Comparison of ENCODE assay signal across 8 mouse cellular contexts in the genomic region with DNA sequence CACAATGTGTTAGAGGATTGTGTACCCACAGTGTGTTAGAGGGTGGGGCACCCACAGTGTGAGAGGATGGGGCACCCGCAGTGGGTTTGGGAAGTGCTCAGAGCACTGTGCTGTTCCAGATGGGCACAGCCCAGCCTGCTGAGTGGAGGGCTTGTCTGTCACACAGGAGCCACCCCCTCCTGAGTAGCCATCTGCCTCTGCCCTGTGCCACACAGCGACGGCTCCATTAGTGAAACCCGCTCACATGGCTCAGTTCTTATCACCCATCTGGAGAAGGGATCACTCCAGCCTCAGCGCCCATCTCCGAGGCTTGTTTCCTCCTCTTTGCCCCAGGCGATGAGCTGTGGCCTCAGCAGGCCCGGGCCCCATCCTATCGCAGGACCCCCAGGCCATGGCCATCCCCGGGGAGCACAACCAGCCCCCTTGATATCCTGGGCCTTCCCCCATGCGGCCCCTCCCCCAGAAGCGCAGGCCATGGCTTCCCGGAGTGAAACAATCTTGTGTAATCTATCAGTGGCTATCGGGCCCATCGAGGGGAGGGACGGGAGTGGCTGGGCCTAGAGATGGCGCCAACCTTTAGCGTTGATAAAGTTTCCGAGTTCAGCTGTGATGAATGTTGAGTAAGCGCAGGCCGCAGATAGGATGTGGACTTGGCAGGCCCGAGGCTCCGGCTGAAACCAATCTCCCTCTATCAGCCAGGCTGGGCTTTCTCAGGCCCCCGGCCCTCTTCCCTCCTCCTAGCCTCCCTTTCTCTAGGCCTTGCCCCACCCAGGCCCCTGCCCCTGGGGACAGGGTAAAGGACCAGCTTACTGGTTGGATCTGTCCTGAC. TPM values are rescaled to one million over a fixed set of nuclear protein-coding genes. Genes with fewer than 3 reads are reported as not detected.
A peak's percentile ranks its signal among the peaks of the same experiment; 100 is the strongest.
DNase-seq lines count a peak whose midpoint lies in the region; ATAC-seq and TF ChIP-seq lines count a peak whose summit lies in the region.

No protein-coding gene starts in this region.

- H3K4me3 ChIP-seq in bone marrow, adult 2 months (replicated peaks; ENCODE audit: control insufficient read depth, low read depth, low read length) = no peak overlapping the region
- H3K4me3 ChIP-seq in forebrain, embryonic 12.5 days (replicated peaks) = no peak overlapping the region
- H3K4me3 ChIP-seq in hindbrain, embryonic 16.5 days (ENCODE audit: low read length) = no peak overlapping the region
- peak overlapping the region; percentile 43 for H3K4me3 ChIP-seq in liver, embryonic 13.5 days (replicated peaks)
- no peak overlapping the region for H3K4me3 ChIP-seq in stomach, embryonic 16.5 days (replicated peaks; ENCODE audit: low read length)

- peaks cover 6% of the 10 kb centered on the region for H3K4me1 ChIP-seq in bone marrow, adult 2 months (ENCODE audit: control insufficient read depth, insufficient read depth, low read length)
- H3K4me1 ChIP-seq in forebrain, embryonic 12.5 days = peaks cover 47% of the 10 kb centered on the region
- peaks cover 22% of the 10 kb centered on the region for H3K4me1 ChIP-seq in hindbrain, embryonic 16.5 days (ENCODE audit: control insufficient read depth, insufficient read depth, low read depth, low read length)
- H3K4me1 ChIP-seq in liver, embryonic 13.5 days (replicated peaks) = peaks cover 100% of the 10 kb centered on the region
- H3K4me1 ChIP-seq in stomach, embryonic 16.5 days (ENCODE audit: control insufficient read depth, insufficient read depth, low read length) = peaks cover 54% of the 10 kb centered on the region

- H3K9me3 ChIP-seq in forebrain, embryonic 12.5 days = no peaks in the 10 kb centered on the region
- H3K9me3 ChIP-seq in hindbrain, embryonic 16.5 days (ENCODE audit: control insufficient read depth, low read length) = no peaks in the 10 kb centered on the region
- no peaks in the 10 kb centered on the region for H3K9me3 ChIP-seq in liver, embryonic 13.5 days (replicated peaks)
- no peaks in the 10 kb centered on the region for H3K9me3 ChIP-seq in stomach, embryonic 16.5 days (replicated peaks; ENCODE audit: control insufficient read depth, low read length)

- peak; percentile 72 for DNase-seq in 416B (ENCODE audit: low read depth)
- no peak for DNase-seq in liver, embryonic 13.5 days
- DNase-seq in right cerebral cortex, postnatal 14 days = no peak
- no peak for DNase-seq in T-cell, adult 2 months (ENCODE audit: low spot score)

- no peak overlapping the region for H3K4me2 ChIP-seq in forebrain, embryonic 12.5 days
- no peak overlapping the region for H3K4me2 ChIP-seq in hindbrain, embryonic 16.5 days (ENCODE audit: low read length)
- H3K4me2 ChIP-seq in liver, embryonic 13.5 days = peak overlapping the region; percentile 99
- 0 out of 2 replicates have a peak overlapping the region, but pooled peaks have one; percentile 0 for H3K4me2 ChIP-seq in stomach, embryonic 16.5 days (ENCODE audit: low read depth, low read length)

- no peak for TF ChIP-seq POLR2A in bone marrow, adult 2 months (IDR thresholded peaks at IDR 0.05; ENCODE audit: borderline replicate concordance, control insufficient read depth, low read depth, low read length)

- no peak overlapping the region for H3K9ac ChIP-seq in forebrain, embryonic 12.5 days
- peak overlapping the region; percentile 36 for H3K9ac ChIP-seq in hindbrain, embryonic 16.5 days (ENCODE audit: low read depth, low read length)
- peak overlapping the region; percentile 99 for H3K9ac ChIP-seq in liver, embryonic 13.5 days
- peak overlapping the region; percentile 65 for H3K9ac ChIP-seq in stomach, embryonic 16.5 days (ENCODE audit: low read length)

- TF ChIP-seq CTCF in bone marrow, adult 2 months (IDR thresholded peaks at IDR 0.05; ENCODE audit: control insufficient read depth, insufficient read depth, low read length) = no peak

- H3K36me3 ChIP-seq in forebrain, embryonic 12.5 days (replicated peaks) = no peaks in the 10 kb centered on the region
- H3K36me3 ChIP-seq in hindbrain, embryonic 16.5 days (ENCODE audit: control insufficient read depth, insufficient read depth, low read length) = no peaks in the 10 kb centered on the region
- H3K36me3 ChIP-seq in liver, embryonic 13.5 days = peaks cover 90% of the 10 kb centered on the region
- H3K36me3 ChIP-seq in stomach, embryonic 16.5 days (ENCODE audit: control insufficient read depth, insufficient read depth, low read length) = no peaks in the 10 kb centered on the region

- 43% methylated on average over 24 of the region's 24 CpGs for WGBS in bone marrow, adult 2 months
- WGBS in forebrain, embryonic 12.5 days = 51% methylated on average over 24 of the region's 24 CpGs
- 37% methylated on average over 24 of the region's 24 CpGs for WGBS in hindbrain, embryonic 16.5 days
- WGBS in liver, embryonic 13.5 days (ENCODE audit: insufficient replicate concordance) = 6% methylated on average over 24 of the region's 24 CpGs
- WGBS in stomach, embryonic 16.5 days = 22% methylated on average over 24 of the region's 24 CpGs

- H3K27me3 ChIP-seq in forebrain, embryonic 12.5 days = peaks cover 21% of the 10 kb centered on the region
- no peaks in the 10 kb centered on the region for H3K27me3 ChIP-seq in hindbrain, embryonic 16.5 days (replicated peaks; ENCODE audit: control insufficient read depth, insufficient read depth, low read length)
- H3K27me3 ChIP-seq in liver, embryonic 13.5 days = no peaks in the 10 kb centered on the region
- no peaks in the 10 kb centered on the region for H3K27me3 ChIP-seq in stomach, embryonic 16.5 days (ENCODE audit: control insufficient read depth, insufficient read depth, low read length)

- H3K27ac ChIP-seq in bone marrow, adult 2 months (ENCODE audit: control insufficient read depth, insufficient read depth, low read depth, low read length, poor library complexity) = peak overlapping the region; percentile 24
- H3K27ac ChIP-seq in forebrain, embryonic 12.5 days = 0 out of 2 replicates have a peak overlapping the region, but pooled peaks have one; percentile 20
- H3K27ac ChIP-seq in hindbrain, embryonic 16.5 days (ENCODE audit: low read depth, low read length) = peak overlapping the region; percentile 51
- H3K27ac ChIP-seq in liver, embryonic 13.5 days = peak overlapping the region; percentile 97
- H3K27ac ChIP-seq in stomach, embryonic 16.5 days (ENCODE audit: low read length) = peak overlapping the region; percentile 90

- no peak for ATAC-seq in forebrain, embryonic 12.5 days (ENCODE audit: low FRiP score)
- ATAC-seq in hindbrain, embryonic 16.5 days = peak; percentile 34; the same call in 1 of the 2 replicates
- ATAC-seq in liver, embryonic 13.5 days (ENCODE audit: low read depth) = peak; percentile 16
- peak; percentile 35 for ATAC-seq in stomach, embryonic 16.5 days (ENCODE audit: insufficient read depth, low FRiP score)

RNA-seq across cellular contexts. Expression of a gene that starts 14.4 kb away (rescaled TPM):
- 125 and 324 TPM in 2 replicates for polyA plus RNA-seq in bone marrow, adult 2 months (2011; ENCODE audit: insufficient read depth, insufficient read length, low replicate concordance, missing spikeins)
- polyA plus RNA-seq in forebrain, embryonic 12.5 days (2016; fragmentation: Nextera tagmentation; extraction: Ambion mirVana) = 0.82 and 1.2 TPM in 2 replicates
- 0.75 and 1.2 TPM in 2 replicates for polyA plus RNA-seq in hindbrain, embryonic 16.5 days (2015; fragmentation: Nextera tagmentation; extraction: Ambion mirVana)
- polyA plus RNA-seq in liver, embryonic 13.5 days (2015; fragmentation: Nextera tagmentation; extraction: Ambion mirVana) = 10.0 and 11.7 TPM in 2 replicates
- 2.0 and 2.1 TPM in 2 replicates for polyA plus RNA-seq in stomach, embryonic 16.5 days (2015; fragmentation: Nextera tagmentation; extraction: Ambion mirVana)

Comparison
In these comparisons a context has a peak if more than half of its experiments do, and no peak if none do; other contexts are left out.
1. H3K27ac ChIP-seq: peak in every context shown above with its lines; median percentile 97 in liver, embryonic 13.5 days; 90 in stomach, embryonic 16.5 days; 51 in hindbrain, embryonic 16.5 days; 24 in bone marrow, adult 2 months; 20 in forebrain, embryonic 12.5 days.
2. H3K4me2 ChIP-seq: peak in liver, embryonic 13.5 days (single experiment) and stomach, embryonic 16.5 days (single experiment); none in forebrain, embryonic 12.5 days (single experiment) and hindbrain, embryonic 16.5 days (single experiment).